Mouse (Mus musculus) kidney, postnatal 0 days (tissue): ENCODE measurements around the gene Mb21d2. TPM values are rescaled to one million over a fixed set of nuclear protein-coding genes. Genes with fewer than 3 reads are reported as not detected.
A peak's percentile ranks its signal among the peaks of the same experiment; 100 is the strongest.

Experiments used
- ATAC-seq: fragments of 200-750 bp; cut with Nextera tagmentation; replicated peaks from 2 replicates; pipeline ENCODE4 v1.8.0; 2017; ENCODE audit warnings: low read depth, moderate number of reproducible peaks, moderate TSS enrichment, moderate library complexity; ENCODE audit not compliant: low FRiP score
- DNase-seq: peaks from one replicate; pipeline ENCODE4 v3.0.0-alpha.2; 2016; ENCODE audit warnings: low spot score
- H3K27ac ChIP-seq: fragments of 300-500 bp; sonication (generic); 2 replicates; pipeline ENCODE4 v1.5.1; 2014; ENCODE audit warnings: mild to moderate bottlenecking
- H3K27me3 ChIP-seq: fragments of 300-500 bp; sonication (generic); 2 replicates; pipeline ENCODE4 v1.6.1; 2014; ENCODE audit warnings: low read length, mixed read lengths; ENCODE audit not compliant: insufficient read depth
- H3K36me3 ChIP-seq: fragments of 300-500 bp; sonication (generic); 2 replicates; pipeline ENCODE4 v1.6.1; 2014; ENCODE audit warnings: low read length, mixed read lengths; ENCODE audit not compliant: insufficient read depth
- H3K4me1 ChIP-seq: fragments of 300-500 bp; sonication (generic); replicated peaks from 2 replicates; pipeline ENCODE4 v1.6.1; 2014; ENCODE audit warnings: antibody characterized with exemption, low read length, mixed read lengths; ENCODE audit not compliant: insufficient read depth
- H3K4me2 ChIP-seq: fragments of 300-500 bp; sonication (generic); 2 replicates; pipeline ENCODE4 v1.6.1; 2014; ENCODE audit warnings: mild to moderate bottlenecking, low read length, moderate library complexity, mixed read lengths
- H3K4me3 ChIP-seq: fragments of 300-500 bp; sonication (generic); replicated peaks from 2 replicates; pipeline ENCODE4 v1.5.1; 2014; ENCODE audit warnings: low read depth, low read length
- H3K9ac ChIP-seq: fragments of 300-500 bp; sonication (generic); 2 replicates; pipeline ENCODE4 v1.6.1; 2014; ENCODE audit warnings: low read depth, low read length
- H3K9me3 ChIP-seq: fragments of 300-500 bp; sonication (generic); replicated peaks from 2 replicates; pipeline ENCODE4 v1.6.1; 2016; ENCODE audit warnings: low read length, inconsistent platforms, mixed read lengths
- CTCF ChIP-seq: IDR thresholded peaks from 2 replicates; pipeline ENCODE4 v1.5.1; 2016; ENCODE audit warnings: antibody characterized with exemption, low read depth, mild to moderate bottlenecking, moderate library complexity
- WGBS: fragments of 180-500 bp; shearing (Covaris S2); extraction: QIAGEN DNeasy Blood & Tissue Kit; methylation state at CpG from one replicate; pipeline ENCODE4 v1.1.7; 2014; 5-methylcytosine and 5-hydroxymethylcytosine counted together
- polyA plus RNA-seq: library from polyadenylated mRNA; unstranded; fragments of >200 nt; fragmentation: Nextera tagmentation; extraction: Ambion mirVana; gene quantifications from 2 replicates; pipeline ENCODE4 v1.2.1, GENCODE M21; 2015

Gene Mb21d2
- polyA plus RNA-seq, 1 experiment from 2014 or later = 6.9 TPM

- Histone ChIP-seq H3K27me3 (no peaks in the 10 kb centered on the region), H3K4me2 (peak overlapping the region; percentile 2; the same call in 1 of the 2 replicates), H3K4me1 (peaks cover 8% of the 10 kb centered on the region; the same call in 1 of the 2 replicates), H3K27ac (no peak overlapping the region), H3K9ac (no peak overlapping the region), H3K9me3 (no peaks in the 10 kb centered on the region), H3K4me3 (no peak overlapping the region), H3K36me3 (no peaks in the 10 kb centered on the region)
- peak; percentile 86 for TF ChIP-seq CTCF
- peak; percentile 89 for DNase-seq
- ATAC-seq = peak; percentile 33; the same call in 1 of the 2 replicates
- WGBS = 32% methylated on average over 24 of the region's 24 CpGs
Measured at GRCm38 (mm10) chr16:28840075-28840974, 89.1 kb downstream of the Mb21d2 start.

- TF ChIP-seq CTCF = no peak
- Histone ChIP-seq H3K27me3 (no peaks in the 10 kb centered on the region), H3K27ac (no peak overlapping the region), H3K36me3 (no peaks in the 10 kb centered on the region), H3K9ac (no peak overlapping the region), H3K4me3 (no peak overlapping the region), H3K9me3 (no peaks in the 10 kb centered on the region), H3K4me2 (no peak overlapping the region), H3K4me1 (peaks cover 8% of the 10 kb centered on the region; the same call in 1 of the 2 replicates)
- WGBS = 85% methylated on average over 9 of the region's 9 CpGs
- DNase-seq = no peak
- no peak for ATAC-seq
Measured at GRCm38 (mm10) chr16:28839575-28839974, 89.9 kb downstream of the Mb21d2 start.

- H3K9ac ChIP-seq = no peak overlapping the region
- ATAC-seq = no peak
- TF ChIP-seq CTCF = peak; percentile 83
Measured at GRCm38 (mm10) chr16:28838016-28838415, 91.5 kb downstream of the Mb21d2 start.

GRCm38 (mm10) chr16:28832085-28832635, 97.3 kb downstream of the Mb21d2 start:
- H3K9ac ChIP-seq = no peak overlapping the region
- no peak for TF ChIP-seq CTCF
- H3K9me3 ChIP-seq = no peaks in the 10 kb centered on the region
- H3K4me3 ChIP-seq = no peak overlapping the region
- H3K27ac ChIP-seq = no peak overlapping the region
- no peaks in the 10 kb centered on the region for H3K27me3 ChIP-seq
- WGBS = 54% methylated on average over 12 of the region's 12 CpGs
- no peak overlapping the region for H3K4me2 ChIP-seq
- peaks cover 8% of the 10 kb centered on the region; the same call in 1 of the 2 replicates for H3K36me3 ChIP-seq
- no peaks in the 10 kb centered on the region for H3K4me1 ChIP-seq
- no peak for DNase-seq
- ATAC-seq = no peak

More at GRCm38 (mm10) chr16:28838016-28838415, 91.5 kb downstream of the Mb21d2 start:
- DNase-seq = peak; percentile 86
- Histone ChIP-seq H3K27ac (no peak overlapping the region), H3K27me3 (no peaks in the 10 kb centered on the region), H3K4me1 (peaks cover 8% of the 10 kb centered on the region; the same call in 1 of the 2 replicates), H3K4me3 (no peak overlapping the region), H3K9me3 (no peaks in the 10 kb centered on the region), H3K4me2 (no peak overlapping the region), H3K36me3 (no peaks in the 10 kb centered on the region)
- 11% methylated on average over 12 of the region's 12 CpGs for whole genome bisulfite sequencing

- Histone ChIP-seq H3K36me3 (peaks cover 8% of the 10 kb centered on the region; the same call in 1 of the 2 replicates), H3K4me2 (no peak overlapping the region), H3K9ac (no peak overlapping the region), H3K27ac (no peak overlapping the region), H3K27me3 (no peaks in the 10 kb centered on the region), H3K4me3 (no peak overlapping the region), H3K4me1 (no peaks in the 10 kb centered on the region), H3K9me3 (no peaks in the 10 kb centered on the region)
- no peak for TF ChIP-seq CTCF
- 77% methylated on average over 10 of the region's 10 CpGs for WGBS
- ATAC-seq (peak; percentile 46; the same call in 1 of the 2 replicates), DNase-seq (no peak)
Measured at GRCm38 (mm10) chr16:28829263-28829955, 100.1 kb downstream of the Mb21d2 start.

- no peak overlapping the region for H3K27ac ChIP-seq
- no peaks in the 10 kb centered on the region for H3K4me1 ChIP-seq
- peaks cover 8% of the 10 kb centered on the region; the same call in 1 of the 2 replicates for H3K36me3 ChIP-seq
- TF ChIP-seq CTCF = no peak
- ATAC-seq (no peak), DNase-seq (no peak)
- no peaks in the 10 kb centered on the region for H3K27me3 ChIP-seq
- 91% methylated on average over 8 of the region's 8 CpGs for WGBS
- no peak overlapping the region for H3K9ac ChIP-seq
- H3K4me3 ChIP-seq = no peak overlapping the region
- H3K4me2 ChIP-seq = no peak overlapping the region
- no peaks in the 10 kb centered on the region for H3K9me3 ChIP-seq
Measured at GRCm38 (mm10) chr16:28824781-28825180, 104.7 kb downstream of the Mb21d2 start.
